Mouse (Mus musculus) frontal cortex, postnatal 14 days (tissue): ENCODE results near the gene Tcl1b1.
"Not testable (repeated sequence)": the region's sequence is repeated elsewhere in the genome, so short reads cannot be mapped to it uniquely, and the experiment has no call there.

ENCODE experiments used
- DNase-seq, 2 experiments: peaks; one replicate each; pipeline ENCODE4 v3.0.0; 2022; ENCODE audit warnings: low spot score in 2 of 2

Gene Tcl1b1

GRCm38 (mm10) chr12:105199684-105200497, 40.4 kb downstream of the Tcl1b1 start:
- DNase-seq, result not testable (repeated sequence)

GRCm38 (mm10) chr12:105201657-105202056, 42.2 kb downstream of the Tcl1b1 start, which contains the start of gene Tcl1b4:
Gene Tcl1b4, plus strand, starts transcription at chr12:105201957.
- not testable (repeated sequence) for DNase-seq

DNA sequence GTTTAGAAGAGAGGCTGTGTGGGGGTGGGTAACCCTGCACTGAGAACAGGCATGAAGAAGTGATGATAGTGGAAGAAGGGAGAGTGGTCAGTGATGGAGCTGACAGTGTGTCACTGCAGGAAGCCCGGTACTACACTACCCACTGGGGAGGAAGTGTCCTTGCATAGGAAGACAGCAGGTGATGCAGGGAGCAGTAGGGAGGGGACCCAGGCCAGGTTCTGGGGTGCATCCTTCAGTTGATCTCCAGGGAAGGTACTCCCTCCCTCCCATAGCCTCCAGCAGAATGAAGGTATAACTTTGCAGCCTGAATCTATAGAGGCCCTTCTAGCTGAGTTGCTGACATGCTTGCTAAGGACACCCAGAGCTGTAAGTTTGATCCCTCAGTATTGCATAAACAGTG, 47.6 kb downstream of the Tcl1b1 start:
- DNase-seq, result no peak

DNA sequence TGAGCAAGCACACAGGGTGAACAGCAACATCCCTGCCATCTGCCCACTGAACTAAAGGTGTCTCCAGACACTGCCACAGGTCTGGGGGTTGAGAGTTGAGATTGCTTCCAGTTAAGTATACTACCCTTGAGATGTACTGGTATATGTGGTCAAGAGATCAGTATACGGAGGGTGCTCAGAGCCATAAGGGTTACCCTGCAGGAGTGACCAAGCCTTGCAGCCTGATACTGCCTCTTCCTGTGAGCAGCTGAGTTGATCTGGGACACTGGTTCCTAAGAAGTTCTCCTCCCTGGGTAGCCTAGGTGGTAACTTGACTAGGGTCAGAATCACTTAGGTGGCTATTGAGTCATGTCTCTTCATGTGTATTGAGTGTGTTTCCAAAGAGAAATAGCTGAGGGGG, 49.0 kb downstream of the Tcl1b1 start:
- no peak for DNase-seq

GRCm38 (mm10) chr12:105209231-105209630, 49.7 kb downstream of the Tcl1b1 start:
- no peak for DNase-seq
